Mouse (Mus musculus): ENCODE measurements around the gene Kcnmb2.

Gene Kcnmb2

DNA sequence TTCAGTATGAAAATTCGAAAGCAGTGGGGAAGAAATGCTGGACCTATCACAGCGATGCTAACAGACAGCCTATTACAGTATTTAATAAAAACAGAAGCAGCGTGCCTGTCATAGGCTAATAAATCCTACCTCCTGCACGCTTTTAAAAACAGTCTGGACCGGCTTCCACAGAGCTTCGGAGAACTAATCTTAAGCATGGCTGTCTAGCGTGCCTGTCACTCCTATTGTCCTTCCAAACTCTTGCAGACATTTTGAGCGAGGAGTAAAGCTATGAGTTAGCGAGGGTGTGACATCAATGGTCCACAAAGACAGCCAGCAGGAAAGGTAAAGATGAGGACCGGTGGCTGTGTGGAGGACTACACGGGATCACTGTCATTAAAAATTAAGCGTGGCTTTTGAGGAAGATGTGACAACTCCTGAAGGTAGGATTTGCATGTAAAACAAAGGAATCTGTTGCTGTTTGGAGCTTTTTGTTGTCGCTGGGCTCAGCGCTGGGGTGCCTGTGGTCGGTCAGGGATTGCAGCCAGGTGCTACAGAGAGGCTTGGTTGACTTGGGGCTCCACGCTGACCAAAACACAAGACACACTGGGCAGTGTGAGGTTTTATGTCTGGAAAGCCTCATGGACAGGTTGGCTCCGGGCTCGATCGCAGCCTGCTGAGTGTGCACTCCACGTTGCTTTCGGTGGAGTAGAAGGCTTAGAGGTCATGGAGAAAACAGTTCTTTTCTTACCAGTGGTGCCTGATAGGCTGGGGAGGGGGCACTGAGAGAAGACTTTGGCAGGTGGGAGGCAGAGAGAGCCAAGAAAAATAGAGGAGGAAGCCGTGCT lies at the start of gene Kcnmb2:
TSS of gene Kcnmb2 (plus strand) at position 4 of the 827 bp plus-strand sequence.
- DNase-seq (ENCODE audit: low spot score in 2 of 2), result no peak

- DNase-seq (ENCODE audit: low spot score in 2 of 2), result no peak
These were observed 38.8 kb upstream of the Kcnmb2 start for GRCm38 (mm10) chr3:31863522-31863921.

- DNase-seq (ENCODE audit: low spot score in 2 of 2), result no peak
These were observed 38.2 kb upstream of the Kcnmb2 start for GRCm38 (mm10) chr3:31864070-31864469.

GRCm38 (mm10) chr3:31871461-31871860 lies 30.8 kb upstream of the Kcnmb2 start:
- no peak for DNase-seq (ENCODE audit: low spot score in 2 of 2)

- DNase-seq (ENCODE audit: low spot score in 2 of 2), result no peak
These were observed 19.6 kb upstream of the Kcnmb2 start for GRCm38 (mm10) chr3:31882621-31883131.

- DNase-seq (ENCODE audit: low spot score in 2 of 2), result no peak
These were observed 9.7 kb upstream of the Kcnmb2 start for GRCm38 (mm10) chr3:31892653-31893052.

GRCm38 (mm10) chr3:31903506-31903905 lies 1.2 kb downstream of the Kcnmb2 start:
- no peak for DNase-seq (ENCODE audit: low spot score in 2 of 2)

DNA sequence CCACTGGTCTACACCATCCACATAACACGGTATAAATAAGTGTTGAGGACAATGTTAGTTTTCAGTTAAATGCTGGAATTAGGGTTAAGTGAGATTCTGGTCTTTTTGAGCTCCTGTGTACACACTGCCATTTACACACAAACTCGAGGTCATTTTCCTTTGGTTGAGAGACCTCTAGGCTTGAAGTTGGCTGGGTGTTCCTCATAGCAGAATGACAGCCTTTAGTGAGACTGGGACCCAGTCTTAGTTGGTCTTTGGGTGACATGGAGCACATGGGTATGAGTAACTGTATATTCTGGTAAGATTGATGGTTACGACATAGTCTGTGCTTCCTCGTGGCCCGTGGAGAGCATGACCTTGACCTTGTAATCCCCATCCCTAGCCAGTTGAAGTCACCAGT lies 1.8 kb downstream of the Kcnmb2 start:
- DNase-seq (ENCODE audit: low spot score in 2 of 2), result no peak

- no peak for DNase-seq (ENCODE audit: low spot score in 2 of 2)
These were observed 8.9 kb downstream of the Kcnmb2 start for GRCm38 (mm10) chr3:31911168-31911567.

DNA sequence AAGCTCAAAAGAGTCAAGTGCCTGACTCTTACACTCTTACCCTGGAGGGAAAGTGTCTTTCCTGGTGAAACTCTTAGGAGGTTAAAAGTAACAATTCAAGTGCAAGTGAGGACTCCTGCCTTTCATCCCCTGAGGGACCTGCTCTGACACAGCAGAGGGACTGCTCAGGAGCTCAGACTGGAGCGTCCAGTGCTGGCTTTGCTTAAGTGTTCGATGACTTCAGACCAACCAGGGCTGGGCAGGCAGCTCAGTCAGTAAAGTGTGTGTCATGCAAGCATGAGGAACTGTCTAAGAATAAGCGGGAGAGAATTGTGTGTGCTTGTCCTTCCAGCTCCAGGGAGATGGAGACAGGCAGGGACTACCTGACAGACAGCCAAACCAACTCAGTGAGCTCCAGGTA lies 9.4 kb downstream of the Kcnmb2 start:
- DNase-seq (ENCODE audit: low spot score in 2 of 2), result no peak

GRCm38 (mm10) chr3:31928544-31928943 lies 26.2 kb downstream of the Kcnmb2 start:
- DNase-seq (ENCODE audit: low spot score in 2 of 2), result no peak

DNA sequence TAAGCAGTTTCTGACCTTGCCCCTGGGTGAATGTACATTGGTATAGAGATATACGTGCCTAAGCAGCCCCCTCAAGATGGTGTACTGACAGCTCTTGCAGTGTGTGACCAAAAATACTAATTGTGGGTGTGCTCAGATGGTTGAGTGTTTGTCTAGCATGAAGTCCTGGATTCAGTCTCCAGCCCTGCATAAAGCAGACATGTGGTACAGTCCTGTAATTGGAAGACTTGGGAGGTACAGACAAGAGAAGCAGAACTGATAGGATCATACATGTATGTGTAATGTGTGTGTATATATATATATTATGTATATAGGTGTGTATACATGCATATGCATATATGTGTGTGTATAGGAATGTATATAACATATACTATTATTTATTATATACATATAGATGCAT lies 32.4 kb downstream of the Kcnmb2 start:
- DNase-seq (ENCODE audit: low spot score in 2 of 2), result no peak

DNA sequence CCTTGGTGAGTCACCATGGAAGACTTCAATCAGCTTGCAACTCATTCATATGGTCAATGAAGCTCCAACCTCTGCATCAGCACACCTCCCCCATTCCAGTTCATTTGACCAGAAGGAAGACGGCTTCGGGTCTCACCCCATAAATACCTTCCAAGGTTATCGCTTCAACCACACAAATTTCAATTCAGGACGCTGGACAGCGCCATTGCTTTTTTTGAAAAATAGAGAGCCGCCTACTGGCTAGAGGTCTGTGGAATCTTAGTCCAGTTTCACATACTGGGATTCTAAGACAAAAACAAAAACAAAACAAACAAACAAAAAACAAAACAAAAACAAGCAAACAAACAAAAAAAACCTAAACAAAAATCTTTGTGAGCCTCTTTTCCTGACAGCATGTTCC lies 39.2 kb downstream of the Kcnmb2 start:
- DNase-seq (ENCODE audit: low spot score in 2 of 2), result no peak

GRCm38 (mm10) chr3:31954213-31954612 lies 51.9 kb downstream of the Kcnmb2 start:
- DNase-seq (ENCODE audit: low spot score in 2 of 2), result no peak

- DNase-seq (ENCODE audit: low spot score in 2 of 2), result no peak
These were observed 52.7 kb downstream of the Kcnmb2 start for GRCm38 (mm10) chr3:31955004-31955403.

- no peak for DNase-seq (ENCODE audit: low spot score in 2 of 2)
These were observed 57.5 kb downstream of the Kcnmb2 start for GRCm38 (mm10) chr3:31959821-31960220.

DNA sequence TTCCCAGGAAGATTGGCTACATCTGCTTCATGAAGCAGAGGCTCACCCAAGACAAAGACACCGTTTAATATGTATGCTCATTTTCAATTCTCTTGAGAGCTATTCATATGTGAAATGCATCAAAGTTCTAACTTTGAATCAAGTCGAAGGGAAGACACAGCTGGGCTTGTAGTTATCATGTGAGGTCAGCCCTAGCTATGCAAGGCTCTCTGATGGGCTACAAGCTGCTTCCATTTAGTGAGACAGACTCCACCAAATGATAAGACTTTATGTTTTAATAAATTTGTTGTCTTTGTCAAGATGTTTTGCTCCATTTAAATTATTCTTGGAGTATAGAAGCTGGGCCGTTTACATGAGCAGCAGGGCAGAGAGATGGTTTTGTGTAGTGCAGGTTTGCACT lies 58.9 kb downstream of the Kcnmb2 start:
- DNase-seq (ENCODE audit: low spot score in 2 of 2), result no peak

- no peak for DNase-seq (ENCODE audit: low spot score in 2 of 2)
These were observed 60.8 kb downstream of the Kcnmb2 start for GRCm38 (mm10) chr3:31963076-31963475.

GRCm38 (mm10) chr3:31979661-31980060 lies 77.4 kb downstream of the Kcnmb2 start:
- no peak for DNase-seq (ENCODE audit: low spot score in 2 of 2)

DNA sequence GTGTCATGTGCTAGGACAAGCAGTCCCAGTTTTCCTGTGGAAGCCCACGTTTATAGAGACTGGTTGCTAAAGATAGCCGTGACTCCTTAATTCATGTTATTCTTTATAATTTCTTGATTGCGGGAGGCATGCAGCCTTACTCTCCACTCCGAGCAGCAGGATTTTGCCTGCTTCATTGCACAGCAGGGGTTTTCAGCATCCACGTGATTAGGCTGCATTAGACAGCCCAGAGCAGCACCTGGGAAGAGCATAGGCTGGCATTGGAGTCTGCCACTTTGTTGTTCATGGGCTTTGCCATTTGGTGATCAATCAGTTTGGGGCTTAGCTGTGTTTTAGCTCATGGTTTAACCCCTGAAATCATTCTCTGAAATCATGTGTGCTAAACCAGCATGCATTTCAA lies 80.1 kb downstream of the Kcnmb2 start:
- no peak for DNase-seq (ENCODE audit: low spot score in 2 of 2)

- DNase-seq (ENCODE audit: low spot score in 2 of 2), result no peak
These were observed 82.8 kb downstream of the Kcnmb2 start for GRCm38 (mm10) chr3:31985103-31985502.

- DNase-seq (ENCODE audit: low spot score in 2 of 2), result no peak
These were observed 89.3 kb downstream of the Kcnmb2 start for GRCm38 (mm10) chr3:31991526-31992045.

DNA sequence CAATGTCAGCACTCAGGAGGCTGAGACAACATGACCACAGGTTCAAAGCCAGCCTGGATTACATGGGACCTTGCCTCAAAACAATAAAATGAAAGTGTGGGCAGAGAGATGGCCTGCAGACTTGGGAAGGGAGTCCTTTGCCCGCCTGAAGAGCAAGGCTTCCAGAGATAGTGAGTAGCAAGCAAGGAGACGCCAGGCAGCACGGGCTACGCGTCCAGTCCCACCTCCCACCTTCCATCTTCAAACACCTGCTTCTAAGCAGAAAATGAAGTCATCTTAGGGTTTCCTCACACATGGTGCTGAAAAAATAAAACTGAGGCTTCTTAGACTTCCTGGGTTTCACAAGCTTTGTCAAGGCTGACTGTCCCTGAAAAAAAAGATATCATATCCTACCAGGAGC lies 109.3 kb downstream of the Kcnmb2 start:
- DNase-seq (ENCODE audit: low spot score in 2 of 2), result no peak
